Mouse (Mus musculus) heart, embryonic 11.5 days (tissue): ENCODE measurements around the gene Bglap2. TPM values are rescaled to one million over a fixed set of nuclear protein-coding genes. Genes with fewer than 3 reads are reported as not detected.
A peak's percentile ranks its signal among the peaks of the same experiment; 100 is the strongest.

ENCODE experiments used
- ATAC-seq: fragments of 200-750 bp; cut with Nextera tagmentation; replicated peaks from 2 replicates; pipeline ENCODE4 v1.8.0; 2017; ENCODE audit warnings: moderate library complexity; ENCODE audit not compliant: insufficient number of reproducible peaks, low FRiP score, low TSS enrichment
- H3K27ac ChIP-seq: fragments of 300-500 bp; sonication (generic); 2 replicates; pipeline ENCODE4 v1.5.1; 2014; ENCODE audit warnings: mild to moderate bottlenecking, low read depth, low read length
- H3K27me3 ChIP-seq: fragments of 300-500 bp; sonication (generic); 2 replicates; pipeline ENCODE4 v1.6.1; 2014; ENCODE audit warnings: mild to moderate bottlenecking, low read length, mixed read lengths; ENCODE audit not compliant: control insufficient read depth, insufficient read depth
- H3K36me3 ChIP-seq: fragments of 300-500 bp; sonication (generic); 2 replicates; pipeline ENCODE4 v1.6.1; 2014; ENCODE audit warnings: mild to moderate bottlenecking, low read length, moderate library complexity, mixed read lengths; ENCODE audit not compliant: control insufficient read depth, insufficient read depth
- H3K4me1 ChIP-seq: fragments of 300-500 bp; sonication (generic); 2 replicates; pipeline ENCODE4 v1.6.1; 2014; ENCODE audit warnings: low read length; ENCODE audit not compliant: control insufficient read depth, insufficient read depth
- H3K4me2 ChIP-seq: fragments of 300-500 bp; sonication (generic); 2 replicates; pipeline ENCODE4 v1.6.1; 2014; ENCODE audit warnings: mild to moderate bottlenecking, moderate library complexity
- H3K4me3 ChIP-seq: fragments of 300-500 bp; sonication (generic); 2 replicates; pipeline ENCODE4 v1.5.1; 2014; ENCODE audit warnings: low read depth, low read length
- H3K9ac ChIP-seq: fragments of 300-500 bp; sonication (generic); 2 replicates; pipeline ENCODE4 v1.6.1; 2014; ENCODE audit warnings: mild to moderate bottlenecking, low read depth, low read length, moderate library complexity
- H3K9me3 ChIP-seq: fragments of 300-500 bp; sonication (generic); replicated peaks from 2 replicates; pipeline ENCODE4 v1.6.1; 2016; ENCODE audit warnings: low read length; ENCODE audit not compliant: control insufficient read depth
- WGBS: fragments of 180-500 bp; shearing (Covaris S2); extraction: QIAGEN DNeasy Blood & Tissue Kit; methylation state at CpG from one replicate; pipeline ENCODE4 v1.1.7; 2014; ENCODE audit not compliant: insufficient replicate concordance; 5-methylcytosine and 5-hydroxymethylcytosine counted together
- polyA plus RNA-seq: library from polyadenylated mRNA; unstranded; fragments of >200 nt; fragmentation: Nextera tagmentation; extraction: Ambion mirVana; gene quantifications from 2 replicates; pipeline ENCODE4 v1.2.1, GENCODE M21; 2014

The Bglap2 gene
- polyA plus RNA-seq, 1 experiment from 2014 or later: not detected

DNA sequence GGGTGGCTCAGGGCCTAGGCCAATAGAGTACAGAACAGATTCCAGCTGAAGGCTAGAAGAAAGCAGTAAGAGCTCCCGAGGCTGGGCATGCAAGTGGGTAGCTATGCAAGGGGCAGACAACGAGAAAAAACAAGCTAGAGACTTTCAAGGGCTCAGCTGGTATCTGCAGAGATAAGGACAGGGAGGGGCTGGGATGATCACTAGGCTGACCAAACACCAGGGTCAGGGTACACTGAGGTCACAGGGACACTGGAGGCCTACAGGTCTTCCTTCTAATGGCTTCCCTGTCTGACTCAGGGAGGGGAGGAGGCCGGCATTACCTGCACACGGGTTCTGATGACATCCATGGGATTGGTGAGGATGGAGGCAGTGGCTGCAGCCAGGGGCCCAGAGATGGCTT is 37.2 kb upstream of the Bglap2 start:
- H3K27ac ChIP-seq: no peak overlapping the region
- WGBS: 65% methylated on average over 4 of the region's 4 CpGs
- no peak overlapping the region for H3K9ac ChIP-seq

DNA sequence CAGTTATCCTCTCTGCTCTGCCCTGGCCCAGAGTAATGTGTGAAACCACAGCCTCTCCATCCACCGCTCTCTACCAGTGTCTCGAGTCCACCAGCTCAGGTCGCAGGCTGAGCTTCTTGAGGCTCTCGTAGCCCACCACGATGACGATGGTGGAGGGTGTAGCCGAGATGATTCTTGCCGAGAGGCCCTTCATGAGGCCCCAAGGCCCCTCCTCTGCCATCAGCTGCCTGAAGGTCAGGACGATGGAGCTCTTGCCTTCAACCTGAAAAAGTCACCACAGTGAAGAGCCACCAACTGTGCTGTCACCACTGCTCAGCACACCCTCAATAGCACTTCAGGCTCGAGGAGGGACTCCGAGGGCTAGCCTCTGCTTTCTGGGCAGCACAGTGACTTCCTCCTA is 34.1 kb upstream of the Bglap2 start:
- Histone ChIP-seq H3K4me3 (no peak overlapping the region), H3K27me3 (no peaks in the 10 kb centered on the region), H3K27ac (no peak overlapping the region), H3K4me1 (peaks cover 18% of the 10 kb centered on the region), H3K9me3 (no peaks in the 10 kb centered on the region), H3K36me3 (no peaks in the 10 kb centered on the region), H3K9ac (no peak overlapping the region), H3K4me2 (no peak overlapping the region)
- ATAC-seq: no peak
- 77% methylated on average over 11 of the region's 11 CpGs for WGBS

More for the DNA sequence above, 37.2 kb upstream of the Bglap2 start:
- Histone ChIP-seq H3K36me3 (peaks cover 6% of the 10 kb centered on the region), H3K27me3 (no peaks in the 10 kb centered on the region), H3K4me1 (peaks cover 7% of the 10 kb centered on the region), H3K4me3 (no peak overlapping the region), H3K4me2 (no peak overlapping the region), H3K9me3 (no peaks in the 10 kb centered on the region)
- ATAC-seq: no peak

DNA sequence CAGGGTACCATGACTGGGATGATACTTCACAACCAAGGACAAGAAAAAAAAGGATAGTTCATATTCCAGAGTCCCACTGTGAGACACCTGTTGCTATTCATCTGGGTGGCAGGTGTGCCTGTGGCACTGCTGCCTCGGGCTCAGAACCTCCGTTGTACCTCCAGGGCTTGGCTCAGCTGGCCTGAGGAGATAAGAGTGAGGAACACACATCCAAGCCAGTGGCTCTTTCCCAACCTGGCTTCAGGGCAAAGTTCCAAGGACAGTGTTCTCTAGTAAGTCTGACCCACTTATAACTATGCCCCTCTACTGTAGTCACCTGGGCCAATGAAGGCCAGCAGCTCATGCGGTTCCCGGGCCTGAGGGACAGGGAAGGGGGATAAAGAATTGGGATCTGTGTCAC is 33.2 kb upstream of the Bglap2 start:
- no peak overlapping the region for H3K27ac ChIP-seq
- H3K36me3 ChIP-seq: no peaks in the 10 kb centered on the region
- no peaks in the 10 kb centered on the region for H3K9me3 ChIP-seq
- no peak for ATAC-seq
- WGBS: 82% methylated on average over 4 of the region's 4 CpGs
- peaks cover 18% of the 10 kb centered on the region for H3K4me1 ChIP-seq
- no peak overlapping the region for H3K4me2 ChIP-seq
- no peak overlapping the region for H3K9ac ChIP-seq
- H3K4me3 ChIP-seq: no peak overlapping the region
- H3K27me3 ChIP-seq: no peaks in the 10 kb centered on the region

DNA sequence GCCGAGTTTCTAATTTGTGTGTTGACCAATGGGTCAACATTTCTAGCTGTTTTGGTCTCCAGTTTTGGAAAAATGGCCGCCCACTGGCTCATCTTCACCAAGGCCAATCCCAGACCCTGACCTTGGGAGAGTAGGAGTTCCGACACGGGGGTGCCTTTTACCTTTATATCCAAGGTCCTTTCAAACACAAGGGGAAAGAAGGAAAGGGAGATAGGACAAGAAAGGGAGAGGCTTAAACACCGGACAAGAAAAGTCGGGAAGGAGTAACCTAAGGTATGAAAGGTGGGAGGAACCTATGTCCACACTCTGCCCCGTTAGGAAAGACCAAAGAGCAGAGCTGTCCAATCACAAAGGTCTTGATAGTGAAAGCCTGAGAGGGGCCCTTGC is 32.1 kb upstream of the Bglap2 start:
- Histone ChIP-seq H3K9ac (peak overlapping the region; percentile 88), H3K4me3 (peak overlapping the region; percentile 75), H3K4me2 (peak overlapping the region; percentile 83), H3K27me3 (no peaks in the 10 kb centered on the region), H3K4me1 (peaks cover 14% of the 10 kb centered on the region), H3K27ac (peak overlapping the region; percentile 98), H3K9me3 (no peaks in the 10 kb centered on the region), H3K36me3 (no peaks in the 10 kb centered on the region)
- no peak for ATAC-seq
- 18% methylated on average over 7 of the region's 7 CpGs for WGBS

DNA sequence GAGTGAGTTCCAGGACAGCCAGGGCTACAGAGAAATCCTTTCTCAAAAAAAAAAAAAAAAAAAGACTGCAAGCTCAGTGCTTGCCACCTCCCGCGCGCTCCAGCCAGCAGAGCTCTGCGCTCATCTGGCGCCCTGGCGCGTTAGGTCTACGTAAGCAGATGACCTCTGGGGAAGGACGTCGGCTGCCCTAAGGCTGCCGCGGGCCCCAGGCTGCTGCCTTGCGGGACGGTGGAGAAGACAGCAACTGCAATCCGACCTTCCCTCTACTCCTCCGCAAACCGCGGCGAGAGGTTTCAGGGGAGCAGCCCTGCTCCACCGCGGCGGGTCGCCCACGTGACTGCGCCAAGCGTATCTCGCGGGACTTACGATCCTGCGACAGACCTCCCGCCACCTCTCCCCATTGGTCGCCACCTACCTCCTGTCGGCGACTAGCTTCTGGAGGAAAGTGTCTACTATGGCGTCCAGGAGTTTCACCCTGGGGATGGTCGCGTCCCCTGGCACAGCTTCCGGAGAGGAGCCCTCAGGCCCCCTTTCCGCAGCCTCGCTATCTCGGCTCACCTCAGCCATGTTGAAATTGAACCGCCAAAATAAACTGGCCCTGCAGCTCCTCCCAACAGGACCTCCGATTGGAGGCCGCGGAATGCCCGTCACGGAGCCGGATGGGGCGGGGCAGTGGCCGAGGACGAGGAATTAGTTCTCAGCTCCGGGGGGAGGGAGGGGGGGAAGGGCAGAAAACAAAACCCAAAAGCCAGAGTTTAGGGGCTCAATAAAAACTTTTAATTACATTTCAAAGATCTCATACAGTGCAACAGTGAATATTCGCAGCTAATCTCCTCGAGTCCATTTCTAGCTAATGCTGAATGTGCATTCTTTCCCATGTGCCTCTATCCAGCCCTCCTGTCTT is 31.5 kb upstream of the Bglap2 start, which contains the start of gene Pmf1:
Gene Pmf1 (minus strand): TSS at position 591 of the 904 bp plus-strand sequence.
- Histone ChIP-seq H3K36me3 (no peaks in the 10 kb centered on the region), H3K4me3 (peak within 1 kb of the TSS; percentile 75), H3K4me1 (peaks cover 14% of the 10 kb centered on the region), H3K27me3 (no peaks in the 10 kb centered on the region), H3K9me3 (no peaks in the 10 kb centered on the region), H3K4me2 (peak within 1 kb of the TSS; percentile 83), H3K9ac (peak within 1 kb of the TSS; percentile 88), H3K27ac (peak within 1 kb of the TSS; percentile 98)
- peak; percentile 90 for ATAC-seq
- WGBS: under 1% methylated on average over 54 of the region's 54 CpGs

DNA sequence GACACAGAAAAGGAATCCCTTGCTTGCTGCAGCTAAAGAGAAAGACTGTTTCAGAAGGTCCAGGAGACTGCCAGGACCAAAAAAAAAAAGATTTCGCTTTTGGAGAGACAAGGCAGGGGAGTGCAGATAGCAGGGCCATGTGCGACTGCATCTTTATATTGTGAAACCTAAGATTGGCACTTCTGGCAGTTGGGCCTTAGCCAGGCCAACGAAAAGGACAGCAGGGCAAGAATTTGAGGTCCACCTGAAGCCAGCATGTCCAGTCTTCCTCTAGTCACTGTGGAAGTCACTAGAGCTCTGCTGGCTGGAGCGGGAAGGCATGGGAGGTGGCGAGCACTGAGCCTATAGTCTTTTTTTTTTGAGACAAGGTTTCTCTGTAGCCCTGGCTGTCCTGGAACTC is 30.5 kb upstream of the Bglap2 start:
- H3K9ac ChIP-seq: peak overlapping the region; percentile 88
- no peak for ATAC-seq
- no peak overlapping the region for H3K27ac ChIP-seq
- no peaks in the 10 kb centered on the region for H3K9me3 ChIP-seq
- H3K36me3 ChIP-seq: no peaks in the 10 kb centered on the region
- 56% methylated on average over 5 of the region's 5 CpGs for WGBS
- H3K4me2 ChIP-seq: peak overlapping the region; percentile 83
- peak overlapping the region; percentile 75 for H3K4me3 ChIP-seq
- no peaks in the 10 kb centered on the region for H3K27me3 ChIP-seq
- peaks cover 14% of the 10 kb centered on the region for H3K4me1 ChIP-seq

DNA sequence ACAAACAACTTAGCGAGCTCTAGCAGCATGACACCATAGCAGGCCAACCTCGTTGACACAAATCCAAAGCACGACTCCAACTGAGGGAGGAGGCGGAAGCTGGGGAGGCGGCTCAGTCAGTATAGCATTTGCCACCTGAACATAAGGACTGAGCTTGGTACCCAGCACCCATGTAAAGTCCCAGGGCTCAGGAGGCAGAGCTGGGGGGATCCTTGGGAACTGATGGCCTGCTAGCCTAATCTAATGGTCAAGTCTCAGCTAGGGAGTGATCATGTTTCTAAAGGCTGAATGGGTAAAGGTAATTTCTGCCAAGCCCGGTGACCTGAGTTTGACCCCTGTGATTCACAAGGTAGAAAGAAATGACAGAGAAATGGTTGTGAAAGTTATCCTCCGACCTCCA is 29.0 kb upstream of the Bglap2 start:
- no peak overlapping the region for H3K4me3 ChIP-seq
- ATAC-seq: no peak
- no peak overlapping the region for H3K9ac ChIP-seq
- H3K4me1 ChIP-seq: peaks cover 14% of the 10 kb centered on the region
- H3K36me3 ChIP-seq: no peaks in the 10 kb centered on the region
- no peaks in the 10 kb centered on the region for H3K9me3 ChIP-seq
- no peak overlapping the region for H3K27ac ChIP-seq
- H3K27me3 ChIP-seq: no peaks in the 10 kb centered on the region
- 52% methylated on average over 7 of the region's 7 CpGs for WGBS
- H3K4me2 ChIP-seq: no peak overlapping the region

DNA sequence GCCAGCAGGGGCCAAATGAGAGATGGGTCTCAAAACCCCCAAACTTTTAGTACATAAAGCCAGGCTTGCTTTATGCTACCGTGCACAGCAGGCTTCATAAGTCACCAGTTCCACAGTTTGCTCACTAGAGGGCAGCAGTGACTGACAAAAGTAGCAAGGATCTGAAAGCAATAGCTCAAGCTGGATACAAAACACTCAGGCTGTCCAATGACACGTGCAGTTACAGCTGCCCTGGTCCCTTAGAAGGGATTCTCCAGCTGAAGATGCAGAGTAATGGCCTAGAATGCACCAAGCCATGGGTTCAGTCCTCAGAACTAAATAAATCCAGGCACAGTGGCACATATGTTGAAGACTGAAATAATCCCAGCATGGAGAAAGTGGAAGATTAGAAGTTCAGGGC is 28.6 kb upstream of the Bglap2 start:
- Histone ChIP-seq H3K4me3 (no peak overlapping the region), H3K4me2 (no peak overlapping the region), H3K4me1 (peaks cover 14% of the 10 kb centered on the region), H3K27ac (no peak overlapping the region), H3K27me3 (no peaks in the 10 kb centered on the region), H3K36me3 (peaks cover 3% of the 10 kb centered on the region; the same call in 1 of the 2 replicates), H3K9ac (no peak overlapping the region), H3K9me3 (no peaks in the 10 kb centered on the region)
- no peak for ATAC-seq
- WGBS: 7% methylated on average over 2 of the region's 2 CpGs
